Mouse (Mus musculus): ENCODE results near the gene Zfp609.

Zfp609 gene

DNA sequence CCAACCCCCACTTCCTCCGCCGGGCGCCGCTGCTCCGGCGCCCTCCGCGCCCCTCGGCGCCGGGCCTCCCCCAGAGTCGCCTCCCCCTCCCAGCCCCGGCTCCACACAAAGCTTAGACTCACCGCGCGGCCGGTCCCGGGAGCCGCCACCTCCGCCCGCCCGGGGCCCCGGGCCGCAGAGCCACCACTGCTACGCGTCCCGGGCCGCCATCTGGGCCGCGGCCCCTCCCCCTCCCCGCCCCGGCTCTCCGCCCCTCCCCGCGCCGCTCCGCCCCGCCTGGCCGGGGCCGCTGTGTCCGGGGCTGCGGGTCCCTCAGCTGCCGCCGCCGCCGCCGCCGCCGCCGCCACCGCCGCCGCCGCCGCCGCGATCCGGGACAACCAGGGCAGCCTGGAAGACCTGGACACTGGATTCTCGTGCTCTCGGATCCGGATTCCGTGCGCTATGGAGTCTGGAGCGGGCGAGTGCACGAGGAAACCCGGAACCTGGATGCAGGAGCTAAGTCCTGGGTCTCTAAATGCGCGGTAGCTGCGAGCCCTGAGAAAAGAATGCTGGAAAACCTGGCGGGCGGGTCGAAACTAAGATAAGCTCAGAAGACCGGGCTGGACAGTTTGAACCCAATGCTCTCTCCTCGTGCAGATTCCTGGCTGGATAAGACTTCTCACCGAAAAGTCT is at the start of gene Zfp609:
TSS of gene Zfp609 (minus strand) at position 221 of the 672 bp plus-strand sequence.
- DNase-seq: peak; percentile 98 to 99

DNA sequence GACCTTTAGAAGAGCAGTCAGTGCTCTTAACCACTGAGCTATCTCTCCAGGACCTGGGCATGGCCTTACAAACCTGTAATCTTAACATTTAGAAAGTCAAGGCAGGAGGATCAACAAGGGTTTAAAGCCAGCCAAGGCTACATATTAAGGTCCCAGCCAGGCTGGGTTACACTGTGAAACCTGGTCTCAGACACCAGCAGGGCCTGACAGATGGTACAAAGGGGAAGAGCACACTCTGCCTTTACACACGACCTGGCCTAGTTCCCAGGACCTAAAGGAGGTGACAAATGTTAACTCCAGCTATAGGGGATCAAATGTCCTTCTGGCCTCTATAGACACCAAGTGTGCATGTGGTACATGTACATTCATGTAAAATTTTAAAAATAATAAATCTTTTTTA is 32.3 kb upstream of the Zfp609 start:
- DNase-seq: no peak

DNA sequence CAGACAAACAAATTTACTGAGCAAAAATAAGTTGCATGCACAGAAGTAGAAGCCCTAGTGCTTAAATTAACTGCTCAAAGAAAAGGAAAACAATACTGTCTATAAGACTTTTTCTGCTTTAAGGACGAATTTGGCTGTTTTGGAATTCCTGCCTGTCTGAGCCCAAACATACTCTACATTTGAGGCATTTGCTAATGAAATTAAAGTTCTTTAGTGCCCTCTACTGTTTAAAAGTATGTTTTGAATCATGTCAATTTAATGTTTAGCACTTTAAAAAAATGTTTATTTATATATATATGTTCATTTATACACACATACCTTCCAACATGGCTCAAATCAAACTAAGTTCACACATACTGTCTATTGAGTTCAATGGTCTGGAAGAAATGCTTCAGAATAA is 22.8 kb upstream of the Zfp609 start:
- no peak for DNase-seq

DNA sequence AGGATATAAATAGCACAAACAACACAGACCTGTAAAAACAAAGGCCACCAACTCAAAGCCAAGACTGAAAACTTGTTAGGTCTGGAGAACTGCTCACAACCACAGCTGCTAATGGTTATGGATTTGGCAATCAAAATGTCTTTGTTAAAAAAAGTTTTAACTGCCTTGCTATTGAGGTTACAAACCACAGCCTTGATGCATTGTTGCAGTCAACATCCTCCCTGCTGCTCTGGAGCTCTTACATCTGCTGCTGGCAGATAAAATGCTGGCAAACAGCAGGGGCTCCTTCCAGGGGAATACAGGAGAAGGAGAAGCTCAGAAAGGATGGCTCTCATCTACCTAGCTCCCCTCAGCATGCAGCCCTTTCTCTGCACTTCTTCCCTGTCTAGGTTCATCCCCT is 20.8 kb upstream of the Zfp609 start:
- DNase-seq: peak; percentile 54 to 63

DNA sequence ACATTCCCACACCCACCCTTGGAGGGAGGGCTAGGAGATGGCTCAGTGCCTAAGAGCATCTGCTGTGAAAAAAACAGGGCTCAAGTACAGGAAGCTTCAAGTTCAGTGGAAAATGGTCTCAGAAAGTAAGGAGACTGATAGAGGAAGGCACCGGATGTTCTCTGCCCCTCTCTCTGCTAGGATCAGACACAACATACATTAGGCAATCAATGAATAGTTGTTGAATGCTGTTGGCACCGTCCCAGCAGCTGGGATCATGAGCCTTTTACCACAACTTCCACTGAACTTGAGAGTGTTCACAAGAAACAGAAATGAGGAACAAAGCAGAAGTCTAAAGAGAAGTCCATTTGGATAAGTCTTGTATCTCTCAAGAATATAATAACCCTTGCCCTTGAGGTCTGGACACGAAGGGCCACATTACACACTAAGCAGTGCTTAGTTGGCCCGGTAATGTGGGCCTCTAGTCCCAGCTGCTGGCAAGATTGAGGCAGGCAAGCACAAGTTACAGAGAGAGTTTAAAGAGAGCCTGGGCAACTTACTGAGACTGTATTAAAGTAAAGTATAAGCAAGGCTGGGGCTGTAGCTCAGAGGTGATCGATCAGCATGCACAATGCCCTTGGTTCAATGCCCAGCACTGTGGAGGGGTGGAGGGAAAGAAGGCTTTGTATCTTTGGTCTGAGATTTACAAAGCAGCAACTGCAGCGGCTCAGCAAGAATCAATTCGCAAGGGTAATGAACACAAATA is 17.2 kb upstream of the Zfp609 start:
- peak; percentile 56 to 59 for DNase-seq

DNA sequence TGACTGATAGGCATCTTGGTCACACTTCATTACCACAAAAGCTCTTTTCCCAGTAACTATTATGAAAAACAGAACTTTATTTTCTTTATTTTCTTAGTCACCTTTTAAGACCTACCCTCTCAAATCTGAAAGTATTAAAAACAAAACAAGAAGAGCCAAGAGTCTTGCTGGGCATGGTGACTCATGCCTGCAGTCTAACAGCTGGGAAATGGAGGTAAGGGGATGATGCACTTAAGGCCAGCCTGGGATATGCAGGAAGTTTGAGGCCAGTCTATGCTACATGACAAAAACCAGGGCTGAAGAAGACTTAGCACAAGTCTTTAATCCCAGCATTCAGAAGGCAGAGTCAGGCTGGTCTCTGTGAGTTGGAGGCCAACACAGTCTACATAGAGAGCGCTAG is 12.5 kb upstream of the Zfp609 start:
- DNase-seq: no peak

DNA sequence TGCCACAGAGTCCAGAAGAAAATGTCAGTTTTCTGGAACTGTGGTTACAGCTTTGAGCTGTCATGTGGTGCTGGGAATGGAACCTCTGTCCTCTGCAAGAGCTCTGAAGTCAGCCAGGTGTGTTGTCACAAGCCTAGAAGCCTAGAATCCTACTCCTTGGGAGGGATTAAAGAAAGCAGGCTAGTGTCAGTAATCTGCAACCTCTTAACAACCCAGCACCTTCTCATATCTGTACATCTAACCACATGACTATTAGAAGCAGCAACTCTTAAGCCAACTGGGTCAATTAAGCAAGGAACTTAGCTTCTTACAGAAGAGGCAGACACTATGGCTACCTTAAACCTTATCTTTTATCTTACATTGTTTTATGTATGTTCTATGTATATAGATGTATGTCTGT is 9.6 kb upstream of the Zfp609 start:
- DNase-seq: no peak

DNA sequence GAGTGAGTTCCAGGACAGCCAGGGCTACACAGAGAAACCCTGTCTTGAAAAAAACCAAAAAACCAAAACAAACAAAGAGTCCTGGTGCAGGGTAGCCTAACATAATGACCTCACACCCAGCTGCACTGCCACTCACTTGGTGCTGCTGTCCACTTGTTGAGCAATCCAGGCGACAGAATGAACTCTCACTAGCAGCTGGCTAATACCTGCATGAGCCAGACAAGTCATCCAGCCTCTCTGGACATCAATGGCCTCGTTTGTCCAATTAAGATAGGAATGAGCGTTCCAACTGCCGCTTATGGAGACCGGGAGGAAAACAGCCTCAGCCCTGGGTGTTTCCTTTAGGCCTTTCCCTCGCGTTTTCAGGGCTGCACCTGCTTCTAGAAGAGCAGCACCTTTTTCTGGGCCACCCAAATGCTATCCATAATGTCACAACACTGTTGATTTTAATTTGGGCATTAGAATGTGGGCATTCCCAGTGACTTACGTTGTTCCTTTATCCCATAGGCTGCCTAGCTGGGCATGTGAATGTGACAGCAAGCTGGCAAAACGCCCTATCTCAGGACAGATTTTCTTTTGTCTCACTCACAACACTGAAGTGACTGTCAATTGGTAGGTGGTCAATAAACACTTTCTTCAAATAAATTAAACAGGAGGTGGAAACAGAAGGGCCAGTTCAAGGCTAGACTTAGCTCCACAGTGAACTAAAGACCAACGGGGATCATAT is 7.4 kb upstream of the Zfp609 start:
- DNase-seq: no peak

DNA sequence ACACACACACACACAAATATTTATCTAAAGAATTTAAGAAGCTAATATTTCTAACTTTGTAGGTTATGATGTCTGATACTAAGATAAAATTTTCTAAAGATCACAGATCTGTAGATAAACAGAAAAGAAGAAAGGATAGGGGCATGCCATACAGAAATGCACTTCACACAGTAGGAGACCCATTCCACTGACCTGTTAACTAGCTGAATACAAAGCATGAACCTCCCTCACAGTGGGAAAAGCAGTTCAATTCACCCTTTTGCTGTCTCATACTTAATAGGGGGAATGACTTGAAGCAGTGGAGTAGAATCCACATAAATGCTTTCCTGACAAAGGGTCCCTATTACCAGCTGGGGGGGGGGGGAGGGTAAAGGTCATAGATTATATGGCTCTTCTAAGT is 6.3 kb upstream of the Zfp609 start:
- no peak for DNase-seq

DNA sequence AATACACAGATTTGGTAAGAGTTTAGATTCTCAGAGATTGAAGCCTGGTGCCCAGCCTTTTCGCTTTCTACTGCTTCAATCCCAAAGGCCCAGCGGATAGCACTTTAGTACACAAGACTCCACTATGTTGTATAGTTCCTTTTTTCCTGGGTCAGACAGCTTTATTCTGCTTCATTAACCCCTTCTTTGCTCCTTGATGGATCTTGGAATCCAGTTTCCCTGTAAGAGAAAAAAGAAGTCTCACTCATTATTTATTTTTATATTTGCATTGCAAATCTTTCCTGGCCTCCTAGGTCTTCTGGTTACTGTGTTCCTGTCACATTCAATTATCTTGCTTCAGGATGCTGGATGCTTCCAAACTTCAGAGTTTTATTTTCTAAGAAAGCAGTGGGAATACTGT is 5.9 kb upstream of the Zfp609 start:
- no peak for DNase-seq

DNA sequence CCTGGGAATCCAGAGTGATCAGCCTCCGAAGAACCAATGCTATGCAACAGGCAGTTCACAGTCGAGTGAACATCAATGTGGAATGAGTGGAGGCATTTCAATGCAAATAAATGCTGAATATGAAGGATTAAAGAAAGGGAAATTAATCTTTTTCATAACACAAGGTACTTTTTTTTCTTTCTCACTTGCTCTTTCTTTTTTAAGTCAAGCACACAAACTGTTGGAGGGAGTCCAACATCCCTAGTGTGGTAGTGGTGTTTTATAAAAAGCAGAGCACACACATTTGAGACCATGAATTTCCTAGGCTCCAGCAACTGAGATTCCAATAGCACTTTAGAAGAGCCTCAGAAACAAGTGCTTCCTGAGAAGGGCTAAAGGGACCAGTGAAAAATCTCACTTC is 4.7 kb upstream of the Zfp609 start:
- DNase-seq: no peak

DNA sequence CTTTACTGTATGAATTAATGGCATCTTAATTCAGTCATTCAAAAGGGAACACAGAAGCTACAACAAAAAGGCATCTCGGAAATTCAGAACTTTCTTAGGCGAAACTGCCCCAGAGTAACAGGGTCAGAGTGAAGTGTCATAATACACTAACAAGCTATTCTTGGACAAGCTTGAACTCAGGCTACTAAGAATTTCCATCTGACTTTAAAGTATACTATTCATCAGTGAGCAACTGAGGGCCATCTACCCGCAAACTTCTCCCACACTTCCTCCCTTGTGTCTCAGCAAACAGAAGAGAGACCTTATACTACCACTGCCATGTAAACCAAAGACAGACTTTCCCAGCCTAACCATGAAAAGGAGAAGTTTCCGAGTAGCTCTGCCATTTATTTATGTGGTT is 3.8 kb upstream of the Zfp609 start:
- DNase-seq: no peak

DNA sequence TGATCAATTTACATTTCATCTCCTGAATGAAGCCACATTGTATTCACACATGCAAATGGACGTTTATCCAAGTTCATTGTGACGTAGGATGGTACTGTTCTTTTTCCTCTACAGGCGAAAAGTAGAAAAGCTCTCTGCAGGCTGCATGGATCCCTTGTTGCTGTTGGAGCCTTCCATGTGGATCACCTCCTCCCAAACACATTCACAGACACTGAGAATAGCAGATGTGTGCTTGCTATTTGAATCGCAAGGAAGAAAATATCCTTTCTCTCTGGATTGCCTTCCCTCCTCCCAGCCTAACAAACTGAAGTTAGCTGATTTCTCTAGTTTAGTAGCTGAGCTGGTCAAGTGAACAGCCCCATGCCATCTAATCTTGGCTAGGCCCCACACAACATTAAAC is 2.9 kb upstream of the Zfp609 start:
- DNase-seq: no peak

DNA sequence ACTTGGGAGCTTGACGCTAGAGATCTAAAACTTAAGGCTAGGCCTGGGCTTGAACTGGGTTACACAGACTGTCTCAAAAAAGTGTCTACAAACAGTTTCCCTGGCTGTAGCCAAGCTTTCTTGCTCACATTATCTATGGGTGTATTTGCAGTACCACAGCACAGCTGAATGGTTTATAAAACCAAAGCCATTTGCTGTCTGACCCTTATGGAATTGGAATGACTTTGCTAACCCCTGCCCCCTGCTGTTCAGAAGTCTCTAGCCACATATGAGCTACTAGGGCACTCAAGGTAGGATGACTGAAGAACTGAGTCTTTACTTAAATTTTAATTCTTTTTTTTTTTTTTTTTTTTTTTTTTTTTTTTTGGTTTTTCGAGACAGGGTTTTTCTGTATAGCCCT is 2.0 kb upstream of the Zfp609 start:
- peak; percentile 62 to 71 for DNase-seq

DNA sequence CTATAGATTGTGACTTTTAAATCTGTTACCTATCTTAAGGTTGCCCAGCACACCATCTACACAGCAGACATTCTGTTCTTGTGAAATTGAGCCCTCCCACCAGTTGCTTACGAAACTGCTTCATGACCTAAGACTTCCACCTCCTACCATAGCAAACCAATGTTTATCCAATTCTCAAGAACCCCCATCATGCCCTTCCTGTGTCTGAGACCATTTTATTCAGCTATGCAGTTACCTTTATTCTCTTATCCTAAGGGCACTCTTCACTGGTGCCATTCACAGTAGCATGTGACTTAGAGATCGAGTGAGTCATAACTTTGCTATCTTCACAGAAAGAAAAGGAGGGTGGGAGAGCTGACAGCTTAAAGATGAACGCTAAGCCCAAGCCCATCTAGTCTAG is 1.1 kb upstream of the Zfp609 start:
- DNase-seq: no peak

DNA sequence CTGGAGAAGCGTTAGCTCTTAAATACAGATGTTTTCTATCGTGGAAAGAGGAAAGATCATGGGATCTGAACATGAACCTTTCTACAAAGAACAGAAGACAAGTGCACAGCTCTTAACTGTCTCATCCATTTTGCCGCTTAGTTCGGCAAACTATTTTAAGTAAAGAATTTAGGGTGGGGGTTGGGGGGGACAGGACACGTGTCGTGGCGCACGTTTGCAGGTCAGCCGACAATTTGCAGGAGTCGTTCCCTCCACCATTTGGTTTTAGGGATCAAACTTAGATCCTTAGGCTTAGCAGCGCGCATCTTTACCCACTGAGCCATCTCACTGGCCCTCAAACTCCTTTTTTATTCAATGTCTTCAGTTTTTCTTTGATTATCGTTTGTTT is 646 bp upstream of the Zfp609 start:
- no peak for DNase-seq

DNA sequence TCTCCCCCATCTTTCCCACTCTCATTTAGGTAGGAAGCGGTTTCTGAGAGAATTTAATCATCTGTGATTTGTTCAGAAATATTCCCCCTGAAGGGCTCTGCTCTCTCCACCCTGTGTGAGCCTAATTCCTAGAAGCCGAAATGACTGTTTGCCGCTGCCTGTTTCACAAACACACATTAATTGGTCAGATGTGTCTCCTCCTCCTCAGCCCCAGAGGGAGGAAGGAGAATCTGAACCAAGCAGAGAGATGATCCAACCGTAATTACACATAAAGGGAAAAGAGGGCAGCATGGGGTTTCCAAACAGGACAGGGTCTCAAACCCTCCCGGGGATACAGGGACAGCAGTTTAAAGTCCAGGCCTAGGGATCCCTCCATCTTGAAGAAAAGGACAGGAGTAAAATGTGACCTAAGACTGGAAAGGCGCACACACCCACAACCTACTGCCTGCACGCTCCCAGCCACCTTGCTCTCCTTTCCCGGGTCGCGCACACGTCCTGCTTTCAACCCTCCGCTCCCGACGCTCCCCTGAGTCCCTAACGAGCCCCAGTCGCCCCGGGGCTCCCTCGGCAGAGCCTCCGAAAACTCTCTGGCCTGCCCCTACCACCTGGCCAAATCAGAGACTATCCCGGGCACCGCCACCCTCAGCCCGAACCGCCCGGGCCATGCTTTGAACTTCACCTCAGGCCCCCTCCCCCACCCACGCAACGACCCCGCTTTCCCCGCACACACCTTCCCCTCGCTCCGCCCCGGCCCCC is 598 bp downstream of the Zfp609 start:
- DNase-seq: peak; percentile 68 to 77

DNA sequence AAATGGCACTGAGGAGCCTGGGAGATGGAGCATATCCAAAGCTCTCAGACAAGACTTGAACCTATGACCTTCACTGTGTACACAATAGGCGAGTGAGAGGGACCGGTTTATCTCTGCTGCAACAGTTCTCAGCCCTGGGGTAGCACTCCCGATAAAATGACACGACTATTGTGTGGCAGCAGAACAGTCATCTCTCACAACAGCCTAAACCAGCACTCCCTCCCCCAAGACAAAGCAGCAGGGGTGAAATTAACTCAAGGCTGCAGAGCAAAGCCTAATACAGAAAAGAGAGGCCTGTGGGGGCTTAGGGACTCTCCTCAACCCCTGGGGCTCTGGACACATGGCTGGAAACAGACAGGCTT is 1.2 kb downstream of the Zfp609 start:
- DNase-seq: peak in 1 of 2 experiments; percentile 8

DNA sequence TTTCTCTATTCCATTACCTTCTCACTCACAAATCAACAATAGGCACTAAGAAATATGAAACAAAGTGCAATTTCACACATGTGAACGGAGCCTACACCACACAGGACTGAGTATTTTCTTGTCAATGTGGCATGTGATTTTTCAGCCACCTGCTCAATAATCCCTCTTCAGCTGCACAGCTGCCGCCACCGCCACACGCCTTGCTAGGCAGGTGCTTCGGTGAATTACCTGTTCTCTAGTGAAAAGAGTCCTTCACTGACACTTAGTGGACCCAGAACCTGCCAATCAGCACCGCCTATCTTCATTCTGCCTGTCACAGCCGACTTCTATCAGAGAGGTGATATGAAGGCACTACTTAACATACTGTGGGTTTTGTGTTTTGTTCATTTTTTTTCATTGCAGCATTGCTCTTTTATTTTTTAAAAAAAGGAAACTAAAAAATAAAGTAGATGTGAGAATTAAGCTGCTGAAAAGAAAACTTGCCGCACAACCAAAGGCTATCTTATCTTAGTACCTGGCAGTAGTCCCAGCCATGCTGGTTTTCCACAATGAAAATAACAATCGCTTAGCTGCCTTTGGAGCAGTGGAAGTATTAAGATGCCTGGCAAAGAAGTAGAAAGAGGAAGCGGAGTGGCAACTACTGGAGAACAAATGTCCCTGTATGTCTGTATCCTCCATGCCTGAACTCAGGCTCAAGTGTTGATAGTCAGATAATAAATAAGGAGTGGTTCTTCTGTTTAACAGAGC is 3.5 kb downstream of the Zfp609 start:
- DNase-seq: no peak

DNA sequence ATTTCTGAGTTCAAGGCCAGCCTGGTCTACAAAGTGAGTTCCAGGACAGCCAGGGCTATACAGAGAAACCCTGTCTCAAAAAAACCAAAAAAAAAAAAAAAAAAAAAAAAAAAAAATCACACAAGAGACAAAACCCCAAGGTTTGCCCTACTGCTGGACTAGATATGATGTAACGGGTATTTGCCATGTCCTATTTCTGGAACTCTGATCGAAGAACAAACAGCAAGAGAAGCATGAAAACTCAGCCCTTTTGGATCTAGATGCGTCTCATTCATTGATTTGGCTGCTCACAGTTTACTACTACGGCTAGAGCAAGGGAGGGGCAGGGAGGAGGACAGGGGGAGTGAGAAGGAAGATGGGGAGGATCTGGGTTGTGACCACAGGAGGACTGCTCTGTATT is 5.4 kb downstream of the Zfp609 start:
- no peak for DNase-seq

DNA sequence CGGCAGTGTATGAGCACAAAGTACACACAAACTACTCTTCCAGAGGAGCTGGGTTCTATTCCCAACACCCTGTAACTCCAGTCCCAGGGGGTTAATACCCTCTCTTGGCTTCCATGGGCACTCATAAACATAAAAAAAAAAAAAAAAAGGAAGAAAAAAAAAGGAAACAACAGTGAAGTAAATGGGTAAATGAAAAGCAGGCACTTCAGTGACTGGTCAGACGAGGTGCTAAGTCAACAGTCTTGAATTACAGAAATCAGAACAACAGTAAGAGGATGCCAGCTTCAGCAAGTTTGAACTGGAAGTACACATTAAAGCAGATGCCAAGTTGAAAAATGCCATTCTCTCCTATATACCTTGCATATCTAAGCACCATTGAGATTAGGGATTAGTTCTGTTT is 7.1 kb downstream of the Zfp609 start:
- DNase-seq: no peak

DNA sequence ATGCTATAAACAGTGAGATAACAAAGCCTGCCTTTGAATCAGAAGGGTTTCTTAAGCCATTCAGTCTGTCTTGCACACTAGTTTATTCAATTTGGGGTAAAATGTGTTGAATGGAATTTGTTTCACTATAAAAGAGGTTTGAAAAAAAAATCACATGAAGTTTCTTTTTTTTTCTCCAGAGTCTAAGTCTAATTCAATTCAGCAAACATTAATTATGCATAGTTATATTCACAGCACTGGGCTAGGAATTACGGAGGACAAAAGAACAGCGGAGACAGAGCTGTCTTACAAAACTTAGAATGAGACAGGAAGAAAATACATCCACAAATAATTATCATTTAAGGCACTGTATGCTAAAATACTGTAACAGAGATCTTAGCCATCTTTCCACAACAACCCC is 9.0 kb downstream of the Zfp609 start:
- DNase-seq: no peak

DNA sequence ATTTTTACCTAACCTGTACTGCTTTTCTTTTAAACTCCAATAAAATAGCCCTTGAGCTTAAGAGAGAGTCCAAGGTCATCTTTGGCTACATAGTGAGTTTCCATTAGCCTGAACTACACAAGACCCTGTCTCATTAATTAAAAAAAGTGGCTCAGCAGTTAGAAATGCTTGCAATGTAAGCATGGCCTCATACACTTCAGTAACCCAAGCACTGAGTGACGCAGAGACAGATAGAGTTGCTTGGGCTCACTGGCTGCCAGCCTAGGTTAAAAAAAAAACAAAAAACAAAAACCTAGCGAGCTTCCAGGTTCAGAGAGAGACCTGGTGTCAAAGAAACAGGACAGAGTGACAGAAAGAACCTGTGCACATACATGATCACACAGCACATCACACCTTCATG is 14.5 kb downstream of the Zfp609 start:
- no peak for DNase-seq
